Mouse (Mus musculus) testis, adult 2 months (tissue): ENCODE results near the gene Rcc1.

Experiments
- CTCF ChIP-seq: fragments of 200-500 bp; IDR thresholded peaks from 2 replicates; pipeline ENCODE4 v1.5.1; 2012; ENCODE audit warnings: low read depth, mild to moderate bottlenecking, inconsistent platforms, low read length, moderate library complexity; ENCODE audit not compliant: control insufficient read depth, insufficient read depth, insufficient replicate concordance
- POLR2A ChIP-seq: fragments of 200-500 bp; IDR thresholded peaks from 2 replicates; pipeline ENCODE4 v1.6.1; 2012; ENCODE audit warnings: low read depth, mild to moderate bottlenecking, inconsistent platforms, low read length, moderate library complexity; ENCODE audit not compliant: control insufficient read depth

- TF ChIP-seq POLR2A (no peak), CTCF (no peak)
These were observed 34.2 kb upstream of the Rcc1 start for GRCm38 (mm10) chr4:132387617-132388016.
